Mouse (Mus musculus): Measurements from ENCODE around the gene Tbc1d7.

GRCm38 (mm10) chr13:43200473-43200872 is 29.2 kb upstream of the Tbc1d7 start:
- no peak for TF ChIP-seq USF1 (IDR thresholded peaks at IDR 0.05; ENCODE audit: low read depth)
- no peak for TF ChIP-seq MAX (IDR thresholded peaks at IDR 0.05)

All from C2C12 (cell line).